Mouse (Mus musculus) v-Abl transformed pro-B cells (cell line): ENCODE results near the gene C1ql4.
"Not testable (repeated sequence)": the region's sequence is repeated elsewhere in the genome, so short reads cannot be mapped to it uniquely, and the experiment has no call there.

Experiments
- in situ Hi-C, 2 experiments: fragments of 400-800 bp; cut with MboI; formaldehyde crosslinking; loops; one replicate each; pipeline ENCODE4 v1.15.1; 2025; ENCODE audit not compliant: unreplicated experiment in 2 of 2

The C1ql4 gene

DNA sequence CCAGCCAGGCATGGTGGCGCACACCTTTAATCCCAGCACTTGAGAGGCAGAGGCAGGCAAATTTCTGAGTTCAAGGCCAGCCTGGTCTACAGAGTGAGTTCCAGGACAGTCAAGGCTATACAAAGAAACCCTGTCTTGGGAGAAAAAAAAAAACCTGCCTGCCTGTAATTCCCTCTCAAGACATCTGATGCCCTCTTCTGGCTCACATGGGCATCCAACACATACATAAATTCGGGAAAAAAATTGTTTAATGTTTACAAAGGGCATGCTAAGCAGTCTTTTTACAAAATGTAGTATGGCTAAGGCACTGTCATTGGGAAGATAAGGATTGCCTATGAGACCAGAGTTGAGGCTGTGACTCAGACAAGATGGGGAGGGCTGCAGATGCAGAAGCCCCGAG lies 7.8 kb downstream of the C1ql4 start:
- in situ Hi-C loops = no loop called here

DNA sequence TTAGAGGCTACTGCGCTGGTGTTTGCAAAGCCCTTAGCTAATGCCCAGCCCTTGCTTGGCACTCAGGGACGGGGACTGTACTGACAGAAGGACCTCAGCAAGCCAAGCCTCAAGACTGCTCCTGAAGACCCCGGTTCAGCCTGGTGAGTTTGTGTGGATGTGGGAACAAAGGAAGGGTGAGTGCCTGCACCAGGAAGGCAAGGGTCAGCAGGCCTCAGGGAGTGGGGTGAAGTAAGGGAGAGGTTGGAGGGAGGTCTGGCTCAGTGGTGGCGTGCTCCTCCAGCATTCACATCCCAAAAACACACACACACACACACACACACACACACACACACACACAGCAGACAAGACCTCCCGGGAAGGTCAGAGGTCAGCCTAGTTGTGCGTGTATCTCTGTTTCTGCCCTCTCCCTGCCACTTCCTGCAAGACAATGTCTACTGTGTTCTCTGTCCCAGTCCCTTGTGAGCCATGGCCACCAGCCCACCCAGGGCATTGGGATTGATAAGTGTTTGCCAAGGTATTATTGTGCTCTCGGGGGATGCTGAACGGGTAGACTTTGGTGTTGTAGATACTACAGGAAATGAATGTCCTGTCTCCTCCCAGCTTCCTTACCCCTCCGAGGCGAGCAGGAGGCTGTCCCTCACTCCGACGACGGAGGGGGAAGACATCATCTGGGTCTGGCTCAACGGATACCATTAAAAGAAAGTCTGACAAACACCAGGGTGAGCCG lies 9.3 kb downstream of the C1ql4 start:
- in situ Hi-C loops = no loop called here

DNA sequence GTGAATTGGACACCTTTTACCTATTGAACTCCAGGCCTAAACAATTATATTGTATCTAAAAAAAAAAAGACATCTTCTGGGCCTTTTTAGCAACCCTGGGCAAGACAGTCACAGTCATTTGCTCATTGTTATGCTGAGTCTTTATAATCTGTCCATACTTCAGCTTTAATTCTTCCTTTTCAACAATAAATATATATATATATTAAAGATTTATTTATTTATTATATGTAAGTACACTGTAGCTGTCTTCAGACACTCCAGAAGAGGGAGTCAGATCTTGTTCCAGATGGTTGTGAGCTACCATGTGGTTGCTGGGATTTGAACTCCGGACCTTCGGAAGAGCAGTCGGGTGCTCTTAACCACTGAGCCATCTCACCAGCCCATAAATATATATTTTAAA lies 11.6 kb downstream of the C1ql4 start:
- in situ Hi-C loops = not testable (repeated sequence)

DNA sequence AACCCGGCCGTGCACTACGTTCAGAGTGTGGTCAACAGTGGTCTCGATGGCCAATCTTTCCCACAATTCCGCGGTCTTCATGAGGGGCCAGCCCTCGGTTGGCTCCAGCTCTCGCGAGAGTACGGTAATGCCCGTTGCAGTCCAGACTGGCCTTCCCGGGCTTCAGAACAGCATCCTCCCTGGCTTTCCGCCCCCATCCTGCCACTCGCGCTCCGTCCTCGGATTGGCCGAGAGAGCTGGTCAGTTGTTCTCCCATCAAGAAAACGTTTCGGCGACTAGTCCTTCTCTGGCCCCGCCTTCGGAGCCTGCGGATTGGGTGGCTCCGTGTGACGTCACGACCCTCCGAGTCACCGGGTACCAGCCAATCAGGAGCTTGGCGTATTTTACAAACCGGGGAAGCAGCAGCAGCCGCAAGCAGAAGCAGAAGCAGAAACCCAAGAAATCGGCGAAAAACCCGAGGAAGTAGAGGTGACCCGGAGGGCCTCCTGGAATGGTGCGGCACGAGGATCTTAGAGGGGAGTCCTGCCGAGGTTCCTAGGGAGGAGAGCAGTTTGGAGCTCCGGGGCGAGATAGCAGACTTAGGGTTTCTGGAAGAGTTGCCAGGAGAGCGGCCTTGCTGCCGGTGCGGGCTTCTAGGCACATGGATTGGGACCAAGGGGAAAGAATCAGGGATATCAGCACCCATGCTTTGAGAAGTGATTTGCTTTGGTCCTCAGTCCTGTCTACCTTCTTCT lies 12.8 kb downstream of the C1ql4 start:
- in situ Hi-C loops = no loop called here

DNA sequence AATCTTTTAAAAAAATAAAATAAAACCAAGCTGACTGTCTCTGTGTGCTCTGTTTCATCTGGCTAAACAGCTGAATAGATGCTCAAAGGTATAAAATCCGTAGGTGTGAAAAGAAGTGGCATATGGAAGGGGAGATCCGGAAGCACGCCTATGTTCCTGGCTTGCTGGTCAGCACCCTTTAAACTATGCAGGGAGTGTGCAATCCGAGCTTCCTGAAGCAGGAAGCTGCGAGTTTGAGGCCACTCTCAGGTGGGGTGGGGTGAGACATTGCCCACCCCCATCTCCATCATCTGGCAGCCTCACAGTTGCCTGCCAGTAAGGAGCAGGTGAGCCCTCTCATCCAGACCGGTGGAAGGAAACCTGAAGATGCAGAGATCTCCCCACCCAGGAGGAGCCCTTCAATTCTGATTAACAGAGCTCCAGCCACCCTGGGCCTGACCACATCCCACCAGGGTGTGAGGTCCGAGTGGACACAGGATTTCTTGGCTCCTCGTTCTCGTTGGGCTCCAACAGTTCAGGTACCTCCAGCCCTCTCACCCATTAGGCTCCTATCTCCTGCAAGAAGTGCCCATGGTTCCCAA lies 13.5 kb downstream of the C1ql4 start, which contains the start of gene Troap:
Gene Troap (plus strand): TSS at position 557 of the 581 bp plus-strand sequence.
- in situ Hi-C loops = no loop called here

DNA sequence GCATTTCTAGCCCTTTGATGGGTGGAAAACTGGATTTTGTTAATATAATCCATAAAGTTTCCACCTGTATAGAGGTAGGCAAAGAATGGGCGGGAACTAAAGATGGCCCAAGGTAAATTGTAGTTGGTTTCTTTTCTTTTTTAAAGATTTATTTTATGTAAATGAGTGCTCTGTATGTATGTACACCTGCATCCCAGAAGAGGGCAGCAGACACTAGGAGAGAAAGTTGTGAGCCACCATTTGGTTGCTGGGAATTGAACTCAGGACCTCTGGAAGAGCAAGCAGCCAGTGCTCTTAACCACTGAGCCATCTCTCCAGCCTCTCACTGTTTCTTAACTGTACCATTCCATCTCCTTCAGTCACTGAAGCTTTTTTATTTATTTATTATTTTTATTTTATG lies 15.6 kb downstream of the C1ql4 start:
- in situ Hi-C loops = no loop called here

DNA sequence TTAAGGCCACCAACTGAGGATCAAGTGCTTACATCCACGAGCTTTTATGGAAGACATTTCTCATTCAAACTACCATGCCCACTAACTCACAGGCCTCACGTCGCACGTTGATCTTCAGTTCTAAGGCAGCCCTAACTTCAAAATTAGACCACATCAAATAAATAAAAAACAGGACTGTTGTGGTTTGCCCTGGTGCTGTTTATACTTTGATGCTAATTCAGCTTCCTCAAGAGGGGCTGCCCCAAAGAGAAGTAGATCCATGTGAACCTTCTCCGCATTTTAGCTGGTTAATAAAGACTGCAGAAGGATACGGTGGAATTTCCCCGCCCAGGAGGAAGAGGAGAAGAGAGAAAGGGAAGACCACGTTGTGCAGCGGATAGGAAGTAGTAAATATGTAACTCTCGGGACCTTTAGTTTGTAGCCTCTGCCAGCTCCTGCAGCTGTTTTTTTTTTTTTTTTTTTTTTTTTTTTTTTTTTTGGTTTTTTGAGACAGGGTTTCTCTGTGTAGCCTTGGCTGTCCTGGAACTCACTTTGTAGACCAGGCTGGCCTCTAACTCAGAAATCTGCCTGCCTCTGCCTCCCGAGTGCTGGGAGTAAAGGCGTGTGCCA lies 22.0 kb downstream of the C1ql4 start:
- in situ Hi-C loops = no loop called here

DNA sequence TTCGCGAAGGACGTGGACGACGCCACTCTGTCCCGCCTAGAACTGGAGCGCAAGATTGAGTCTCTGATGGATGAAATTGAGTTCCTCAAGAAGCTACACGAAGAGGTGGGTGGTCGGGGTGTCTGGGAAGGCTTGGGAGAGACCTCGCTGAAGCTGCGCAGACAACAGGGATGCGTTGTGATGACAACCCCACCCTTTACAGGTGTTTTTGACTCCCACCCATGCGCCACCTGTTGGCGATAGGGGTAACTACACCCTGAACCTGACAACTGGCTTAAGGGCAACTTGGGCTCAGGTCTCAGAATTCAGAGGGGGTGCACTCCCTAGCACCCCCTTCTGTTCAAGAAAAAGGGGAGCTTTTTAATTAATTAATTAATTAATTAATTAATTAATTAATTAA lies 31.3 kb downstream of the C1ql4 start:
- in situ Hi-C loops = no loop called here

DNA sequence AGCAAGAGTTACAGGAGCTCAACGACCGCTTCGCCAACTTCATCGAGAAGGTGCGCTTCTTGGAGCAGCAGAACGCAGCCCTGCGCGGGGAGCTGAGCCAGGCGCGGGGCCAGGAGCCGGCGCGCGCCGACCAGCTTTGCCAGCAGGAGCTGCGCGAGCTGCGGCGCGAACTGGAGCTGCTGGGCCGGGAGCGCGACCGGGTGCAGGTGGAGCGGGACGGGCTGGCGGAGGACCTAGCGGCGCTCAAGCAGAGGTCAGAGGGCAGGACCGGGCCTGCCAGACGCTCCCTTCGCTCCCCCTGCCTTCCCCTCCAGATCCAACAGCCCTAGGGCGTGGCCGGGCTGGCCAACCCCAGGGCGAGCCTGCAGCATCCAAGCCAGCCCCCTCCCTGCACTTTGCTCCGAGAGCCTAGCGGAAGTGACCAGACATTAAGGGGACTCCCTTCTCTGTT lies 32.1 kb downstream of the C1ql4 start:
- in situ Hi-C loops = no loop called here

DNA sequence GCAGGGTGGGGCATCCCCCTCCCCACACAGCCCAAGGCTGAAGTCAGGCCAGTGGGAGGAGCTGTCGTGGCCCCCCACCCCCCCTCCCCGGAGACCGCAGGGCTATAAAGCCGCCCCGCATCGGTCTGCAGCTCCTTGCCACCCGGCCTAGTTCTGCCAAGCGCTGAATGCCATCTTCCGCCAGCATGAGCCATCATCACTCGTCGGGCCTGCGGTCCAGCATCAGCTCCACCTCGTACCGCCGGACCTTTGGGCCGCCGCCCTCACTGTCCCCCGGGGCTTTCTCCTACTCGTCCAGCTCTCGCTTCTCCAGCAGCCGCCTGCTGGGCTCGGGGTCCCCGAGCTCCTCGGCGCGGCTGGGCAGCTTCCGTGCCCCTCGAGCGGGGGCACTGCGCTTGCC lies 32.6 kb downstream of the C1ql4 start, which contains the start of gene Prph:
Gene Prph (plus strand): TSS at position 135 of the 400 bp plus-strand sequence.
- in situ Hi-C loops = no loop called here

DNA sequence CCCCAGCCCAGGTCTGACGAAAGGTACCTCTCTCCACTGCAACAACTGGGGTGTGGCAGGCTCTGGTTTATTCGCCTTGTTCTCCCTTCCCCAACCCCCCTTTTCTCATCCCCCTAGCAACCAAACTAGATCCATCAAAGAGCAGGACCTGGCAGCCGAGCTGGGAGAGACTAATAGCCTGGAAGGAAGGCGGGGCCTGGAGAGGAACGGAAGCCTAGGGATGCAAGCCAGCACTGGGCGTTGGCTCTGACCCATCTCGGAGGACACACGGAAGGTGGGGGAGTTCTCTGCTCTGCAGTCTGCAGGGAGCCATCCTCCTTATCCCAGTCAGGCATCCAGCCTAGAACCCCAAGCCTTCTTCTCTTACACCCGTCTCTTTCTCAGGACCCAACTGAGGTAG lies 34.2 kb downstream of the C1ql4 start:
- in situ Hi-C loops = no loop called here

DNA sequence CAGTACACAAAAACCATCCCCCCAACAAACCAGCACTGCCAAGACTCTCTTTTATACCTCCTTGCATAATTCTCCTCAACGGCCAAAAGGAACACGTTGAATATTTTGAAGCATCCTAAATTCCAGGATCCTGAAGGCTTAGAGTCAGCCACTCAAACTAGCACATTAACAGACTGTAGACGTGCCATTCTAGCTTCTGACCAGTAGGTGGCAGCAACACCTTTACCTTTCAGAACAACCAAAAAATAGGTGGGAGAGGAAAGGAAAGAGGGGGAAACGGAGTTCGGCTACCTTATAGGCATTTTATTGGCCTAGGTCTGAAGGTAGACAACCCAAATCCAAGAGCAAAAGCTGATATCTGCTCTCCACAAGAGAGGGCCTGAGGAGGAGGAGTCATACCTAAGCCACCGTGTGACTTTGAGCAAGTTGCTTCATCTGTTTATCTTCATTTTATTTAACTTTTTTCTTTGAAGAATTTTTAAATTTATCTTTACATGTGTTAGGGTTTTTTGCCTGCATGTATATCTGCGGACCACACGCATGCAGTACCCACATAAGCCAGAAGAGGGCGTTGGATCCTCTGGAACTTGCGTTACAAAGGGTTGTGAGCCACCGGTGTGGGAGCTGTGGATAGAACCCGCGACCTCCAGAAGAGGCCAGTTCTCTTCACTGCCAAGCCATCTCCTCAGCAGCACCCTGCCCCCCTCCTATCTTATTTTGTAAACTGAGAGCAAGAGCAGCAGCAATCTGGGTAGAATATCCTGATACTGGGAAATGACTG lies 38.0 kb downstream of the C1ql4 start:
- in situ Hi-C loops = loop anchor here in 1 of 2 experiments (10.0 kb wide), 2 partner anchors 45 to 145 kb away; partner anchors contain the start of gene Dnajc22

DNA sequence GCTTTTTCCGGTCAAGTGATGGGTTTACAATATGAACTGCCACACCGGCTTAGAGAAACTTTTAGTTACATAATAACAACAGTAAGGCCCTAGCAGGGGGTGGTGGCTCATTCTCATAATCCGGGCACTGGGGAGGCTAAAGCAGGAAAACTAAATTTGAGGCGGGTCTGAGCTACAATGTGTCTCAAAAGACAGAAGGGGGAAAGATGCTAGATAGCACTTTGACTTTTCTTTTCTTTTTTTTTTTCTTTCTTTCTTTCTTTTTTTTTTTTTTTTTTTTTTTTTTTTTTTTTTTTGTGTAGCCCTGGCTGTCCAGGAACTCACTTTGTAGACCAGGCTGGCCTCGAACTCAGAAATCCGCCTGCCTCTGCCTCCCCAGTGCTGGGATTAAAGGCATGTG lies 41.9 kb downstream of the C1ql4 start:
- in situ Hi-C loops = loop anchor here in 1 of 2 experiments (10.0 kb wide), 2 partner anchors 49 to 149 kb away; partner anchors contain the start of gene Dnajc22

DNA sequence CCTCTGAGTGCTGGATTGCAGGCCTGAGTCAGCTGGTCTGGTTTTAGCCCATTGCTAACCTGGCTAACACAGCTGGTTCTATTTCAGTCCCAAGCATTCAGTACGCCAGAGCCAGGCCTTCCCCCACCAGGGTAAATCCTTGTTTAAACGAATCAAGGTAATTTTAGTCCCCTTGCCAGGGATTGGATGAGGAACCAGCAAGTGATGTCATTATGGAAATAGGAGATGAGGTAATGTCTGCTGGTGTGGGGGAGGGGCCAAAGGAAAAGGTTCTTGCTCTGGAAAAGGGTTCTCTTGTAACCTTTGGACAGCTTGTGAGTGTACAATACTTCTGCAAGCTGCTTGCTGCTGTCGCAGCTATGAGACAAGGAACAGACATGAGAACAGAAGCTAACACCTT lies 42.8 kb downstream of the C1ql4 start:
- in situ Hi-C loops = loop anchor here in 1 of 2 experiments (5.0 to 10.0 kb wide), 3 partner anchors 43 to 150 kb away; partner anchors contain the start of gene Dnajc22

DNA sequence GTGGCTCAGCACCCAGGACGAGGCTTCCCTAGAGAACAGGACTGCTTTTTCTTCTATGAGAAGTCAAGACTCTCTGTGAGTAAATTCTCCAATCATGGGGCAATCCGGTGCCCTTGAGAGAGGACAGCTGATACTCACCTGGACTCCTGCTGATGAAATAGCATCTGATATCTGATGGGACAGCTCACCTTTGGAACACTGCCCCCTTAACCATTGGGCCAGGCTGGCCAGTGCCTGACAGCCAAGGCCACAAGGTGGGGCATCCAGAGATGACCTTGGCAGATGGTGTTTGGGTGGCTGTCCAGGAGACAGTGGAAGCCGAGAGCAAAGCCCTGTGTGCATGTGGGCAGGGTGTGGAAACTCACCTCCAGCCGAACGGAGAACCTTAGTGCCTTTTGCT lies 45.3 kb downstream of the C1ql4 start:
- in situ Hi-C loops = loop anchor here in 1 of 2 experiments (5.0 to 10.0 kb wide), 3 partner anchors 40 to 152 kb away; partner anchors contain the start of gene Dnajc22

DNA sequence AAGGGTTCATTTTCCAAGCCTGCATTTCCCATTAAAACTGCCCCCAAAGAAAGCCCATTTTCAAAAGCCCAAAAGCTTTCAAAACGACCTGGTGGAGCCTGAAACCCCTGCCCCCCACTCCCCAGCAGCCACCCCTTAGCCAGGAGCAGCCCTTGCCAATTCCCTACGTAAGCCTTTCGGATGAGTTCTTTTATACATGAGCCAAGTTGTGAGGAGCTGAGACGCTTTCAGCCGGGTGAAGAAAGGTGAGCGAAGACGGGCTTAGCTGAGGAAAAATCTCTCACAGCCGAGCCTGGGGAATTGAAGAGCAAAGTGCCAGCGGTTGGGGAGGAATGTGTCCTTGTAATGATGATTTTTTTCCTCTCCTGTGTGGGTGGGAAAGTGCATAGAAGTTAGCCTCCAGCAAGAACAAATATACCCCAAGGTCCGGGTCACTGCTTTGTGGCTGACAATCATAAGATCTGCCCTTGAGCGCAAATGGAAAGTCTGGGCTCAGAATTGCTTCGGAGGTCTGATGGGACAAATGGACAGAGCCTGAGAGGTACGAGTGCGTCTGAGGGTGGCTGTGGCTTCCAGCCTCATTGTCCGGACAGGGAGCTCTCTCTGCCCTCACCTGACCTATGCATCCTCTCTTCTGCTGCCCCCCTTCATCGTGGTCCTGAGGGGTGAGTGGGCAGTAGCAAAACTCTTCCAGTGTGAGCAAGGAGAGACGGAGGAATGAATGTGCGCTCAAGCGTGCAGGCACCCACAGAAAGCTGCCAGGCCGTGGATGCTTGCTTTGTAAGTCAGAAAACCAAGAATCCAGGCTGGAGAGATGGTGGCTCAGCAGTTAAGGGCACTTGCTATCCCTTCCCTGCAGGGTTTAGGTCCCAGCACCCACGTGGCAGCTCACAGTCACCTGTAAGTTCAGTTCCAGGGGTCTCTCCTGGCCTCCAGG lies 46.4 kb downstream of the C1ql4 start:
- in situ Hi-C loops = loop anchor here in 1 of 2 experiments (5.0 to 10.0 kb wide), 3 partner anchors 39 to 154 kb away; partner anchors contain the start of gene Dnajc22

DNA sequence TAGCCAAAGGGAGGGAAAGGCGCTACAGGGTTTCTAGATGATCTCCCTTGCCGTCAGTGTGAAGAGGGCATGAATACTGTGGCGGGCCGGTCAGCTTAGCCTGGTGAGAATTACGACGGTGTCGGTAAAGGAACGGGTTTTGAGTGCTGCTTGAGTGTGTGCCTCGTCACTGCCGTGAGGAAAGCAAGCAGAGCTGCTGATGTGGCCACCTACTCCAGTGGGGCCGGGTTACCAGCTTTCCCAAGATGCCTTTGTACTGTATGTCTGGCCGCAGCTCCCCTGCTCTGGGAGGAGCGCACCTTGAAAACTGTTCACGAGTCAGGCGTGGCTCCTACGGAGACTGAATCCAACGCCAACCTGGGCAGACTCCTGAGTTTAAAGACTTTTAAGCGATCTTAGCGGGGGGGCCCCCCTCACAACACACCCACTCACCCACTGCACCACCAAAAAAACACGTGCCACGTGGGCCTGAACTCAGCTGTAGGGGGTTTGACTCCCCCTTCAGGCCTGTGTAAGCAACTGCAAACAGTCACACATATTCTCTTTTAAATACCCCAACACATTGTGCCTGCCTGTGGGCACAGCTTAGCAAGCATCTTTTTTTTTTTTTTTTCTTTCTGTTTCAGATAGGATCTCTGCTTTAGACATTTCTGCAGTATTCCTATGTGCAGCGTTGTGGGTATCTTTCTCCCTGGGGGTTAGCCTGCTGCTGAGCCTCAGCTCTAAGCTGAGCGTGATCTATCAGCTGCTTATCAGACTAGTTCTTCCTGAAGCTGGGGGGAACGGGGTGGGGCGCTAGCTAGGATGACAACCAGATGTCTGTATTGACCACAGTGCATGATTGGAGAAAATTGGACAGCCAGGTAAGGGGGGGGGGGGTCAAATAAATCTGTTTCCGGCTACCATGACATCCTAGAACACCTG lies 47.4 kb downstream of the C1ql4 start:
- in situ Hi-C loops = loop anchor here in 1 of 2 experiments (5.0 to 10.0 kb wide), 4 partner anchors 38 to 355 kb away; partner anchors contain the start of genes Dnajc22 and Tmbim6
